Mouse (Mus musculus) testis, adult 2 months (tissue): Measurements from ENCODE around the gene Cd59a.

Source experiments
- CTCF ChIP-seq: fragments of 200-500 bp; IDR thresholded peaks from 2 replicates; pipeline ENCODE4 v1.5.1; 2012; ENCODE audit warnings: low read depth, mild to moderate bottlenecking, inconsistent platforms, low read length, moderate library complexity; ENCODE audit not compliant: control insufficient read depth, insufficient read depth, insufficient replicate concordance
- POLR2A ChIP-seq: fragments of 200-500 bp; IDR thresholded peaks from 2 replicates; pipeline ENCODE4 v1.6.1; 2012; ENCODE audit warnings: low read depth, mild to moderate bottlenecking, inconsistent platforms, low read length, moderate library complexity; ENCODE audit not compliant: control insufficient read depth

GRCm38 (mm10) chr2:104062665-104063064, 32.9 kb upstream of the Cd59a start:
- TF ChIP-seq POLR2A (no peak), CTCF (no peak)
